Mouse (Mus musculus): ENCODE results near the gene Kpna2. TPM values are rescaled to one million over a fixed set of nuclear protein-coding genes. Genes with fewer than 3 reads are reported as not detected.
A peak's percentile ranks its signal among the peaks of the same experiment; 100 is the strongest.

The Kpna2 gene
- polyA plus RNA-seq (2015; fragmentation: Nextera tagmentation; extraction: Ambion mirVana) = 246 and 250 TPM in 2 replicates

DNA sequence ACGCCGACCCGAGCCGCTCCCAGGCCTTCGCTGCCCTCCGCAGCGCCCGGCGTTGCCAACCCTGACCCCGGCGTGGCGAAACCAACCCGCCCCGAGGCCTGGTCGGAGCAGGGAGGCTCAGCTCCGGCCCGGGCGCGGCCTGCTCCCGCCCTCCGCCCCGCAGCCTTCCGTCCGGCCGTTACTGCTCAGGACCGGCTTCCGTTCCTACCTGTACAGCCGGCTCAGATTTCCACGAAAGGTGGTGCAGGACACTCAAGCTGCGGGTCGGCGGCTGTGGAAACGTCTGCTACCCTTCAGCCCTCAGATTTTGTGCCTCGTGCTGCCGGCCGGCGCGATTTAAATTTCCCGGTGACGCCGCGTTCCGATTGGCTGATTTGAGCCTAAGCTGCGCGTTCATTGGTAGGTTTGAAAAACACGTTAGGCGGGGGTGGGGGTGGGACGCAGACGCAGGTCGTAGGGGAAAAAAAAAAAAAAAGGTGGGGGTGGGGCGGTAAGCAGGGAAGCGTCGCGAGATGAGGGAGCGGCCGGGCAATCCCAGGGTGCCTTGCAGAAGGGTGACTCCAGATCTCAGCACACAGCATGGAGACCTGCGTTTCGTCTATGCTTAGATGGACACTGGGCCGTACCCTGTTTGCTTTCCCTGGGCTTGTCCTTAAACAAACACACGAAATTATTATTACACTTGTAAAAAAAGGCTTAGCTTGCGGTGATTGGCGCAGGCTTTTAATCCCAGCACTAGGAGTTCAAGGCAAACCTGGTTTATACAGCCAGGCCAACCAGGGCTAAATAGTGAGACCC, at the start of gene Kpna2:
Gene Kpna2, minus strand, starts transcription at position 391 of the 798 bp plus-strand sequence.
- H3K36me3 ChIP-seq (replicated peaks) = peaks cover 31% of the 10 kb centered on the region
- WGBS (ENCODE audit: insufficient replicate concordance) = under 1% methylated on average over 62 of the region's 62 CpGs
- H3K4me1 ChIP-seq (replicated peaks) = peaks cover 37% of the 10 kb centered on the region
- peak within 1 kb of the TSS; percentile 98 for H3K4me3 ChIP-seq (replicated peaks)
- peak within 1 kb of the TSS; percentile 86 for H3K4me2 ChIP-seq
- H3K9ac ChIP-seq = peak within 1 kb of the TSS; percentile 99
- H3K27ac ChIP-seq (replicated peaks) = peak within 1 kb of the TSS; percentile 92
- peak; percentile 83 for ATAC-seq (ENCODE audit: insufficient read depth)
- peaks cover 6% of the 10 kb centered on the region; the same call in 1 of the 2 replicates for H3K27me3 ChIP-seq
- no peaks in the 10 kb centered on the region for H3K9me3 ChIP-seq (replicated peaks)

DNA sequence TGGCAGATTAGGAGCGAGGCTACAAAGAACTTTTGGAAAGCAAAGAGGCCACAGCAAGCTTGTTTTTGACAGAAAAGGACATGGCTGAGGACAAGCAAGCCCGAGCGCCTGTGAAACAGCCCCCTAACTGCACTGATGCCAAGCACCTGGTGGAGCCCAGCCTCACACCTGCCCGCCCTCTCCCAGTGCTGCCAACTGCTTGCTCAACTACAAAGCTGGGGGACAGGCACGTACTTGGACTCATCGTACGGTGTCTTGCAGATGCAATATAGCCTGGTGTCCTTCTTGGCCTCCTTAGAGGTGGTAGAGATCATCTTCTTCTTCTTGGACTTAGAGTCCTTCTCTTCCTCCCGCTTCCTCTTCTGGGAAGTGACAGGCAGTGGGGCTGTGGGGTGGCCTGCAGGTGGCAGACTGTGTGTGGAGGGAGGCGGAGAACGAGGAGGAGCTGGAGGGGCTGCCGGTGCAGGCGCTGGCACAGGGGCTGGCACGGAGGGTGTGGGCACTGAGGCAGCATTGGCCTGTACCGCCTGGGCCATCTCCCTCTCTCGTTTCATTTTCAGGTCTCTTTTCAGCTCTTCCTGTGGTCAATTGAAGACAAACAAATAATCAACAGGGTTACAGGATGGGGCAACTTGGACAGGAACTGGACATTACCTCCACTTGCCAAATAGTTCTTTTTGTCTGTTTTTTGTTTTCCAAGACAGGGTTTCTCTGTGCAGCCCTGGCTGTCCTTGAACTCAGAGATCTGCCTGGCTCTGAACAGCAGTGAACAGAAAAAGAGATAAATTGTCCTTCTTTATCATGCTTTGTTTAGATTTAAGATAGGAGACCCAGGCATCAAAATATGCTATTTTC, 47.7 kb upstream of the Kpna2 start:
- no peak overlapping the region for H3K4me2 ChIP-seq
- H3K36me3 ChIP-seq (replicated peaks) = peaks cover 59% of the 10 kb centered on the region
- H3K4me3 ChIP-seq (replicated peaks) = no peak overlapping the region
- no peak for ATAC-seq (ENCODE audit: insufficient read depth)
- no peak overlapping the region for H3K27ac ChIP-seq (replicated peaks)
- no peaks in the 10 kb centered on the region for H3K27me3 ChIP-seq
- H3K4me1 ChIP-seq (replicated peaks) = peaks cover 15% of the 10 kb centered on the region
- H3K9ac ChIP-seq = no peak overlapping the region
- H3K9me3 ChIP-seq (replicated peaks) = no peaks in the 10 kb centered on the region
- WGBS (ENCODE audit: insufficient replicate concordance) = 81% methylated on average over 15 of the region's 15 CpGs

- no peak overlapping the region for H3K9ac ChIP-seq
- no peak overlapping the region for H3K4me3 ChIP-seq (replicated peaks)
- WGBS (ENCODE audit: insufficient replicate concordance) = 81% methylated on average over 4 of the region's 4 CpGs
- no peaks in the 10 kb centered on the region for H3K9me3 ChIP-seq (replicated peaks)
- H3K27ac ChIP-seq (replicated peaks) = no peak overlapping the region
- peaks cover 15% of the 10 kb centered on the region for H3K4me1 ChIP-seq (replicated peaks)
- no peak overlapping the region for H3K4me2 ChIP-seq
- ATAC-seq (ENCODE audit: insufficient read depth) = no peak
- no peaks in the 10 kb centered on the region for H3K27me3 ChIP-seq
- H3K36me3 ChIP-seq (replicated peaks) = peaks cover 63% of the 10 kb centered on the region
Observed at GRCm38 (mm10) chr11:107045546-107045945, 46.2 kb upstream of the Kpna2 start.

DNA sequence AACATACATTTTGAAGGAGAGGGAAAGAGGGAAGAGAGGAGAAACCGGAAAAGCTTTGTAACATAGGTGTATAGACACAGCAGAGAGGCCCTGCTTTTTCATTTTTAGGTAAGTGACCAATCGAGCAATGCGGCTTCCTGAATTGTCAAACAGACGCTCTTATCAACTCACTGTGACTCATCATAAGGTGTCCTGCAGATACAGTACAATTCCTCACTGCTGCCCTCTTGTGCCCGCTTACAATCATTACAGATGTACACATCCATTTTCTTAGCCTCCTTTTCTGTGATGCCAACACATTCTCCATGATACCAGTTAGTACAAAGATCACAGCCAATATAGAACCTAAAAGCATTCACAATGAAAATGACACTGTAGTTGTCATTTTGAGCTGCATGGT, 45.0 kb upstream of the Kpna2 start:
- Histone ChIP-seq H3K4me2 (peak overlapping the region; percentile 42), H3K36me3 (replicated peaks) (peaks cover 67% of the 10 kb centered on the region)
- peak; percentile 78 for ATAC-seq (ENCODE audit: insufficient read depth)

DNA sequence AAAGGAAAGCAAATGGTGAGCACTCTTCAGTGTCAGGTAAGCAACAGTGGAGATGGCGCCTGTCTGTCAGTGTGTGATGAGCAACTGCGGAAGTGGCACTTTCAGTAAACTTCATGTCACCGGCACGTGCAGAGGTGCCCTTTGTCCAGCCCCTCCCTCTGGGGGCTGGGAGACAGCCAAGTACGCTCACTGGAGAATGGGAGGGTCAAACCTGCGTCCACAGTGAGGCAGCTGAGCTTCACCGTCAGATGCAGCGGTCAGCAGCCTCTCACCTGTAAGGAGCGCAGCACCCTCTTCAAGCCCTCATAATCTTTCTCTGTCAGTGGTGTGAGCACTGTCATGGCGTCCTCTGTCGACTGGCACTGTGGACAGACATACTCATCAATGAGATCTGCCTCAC, 44.0 kb upstream of the Kpna2 start:
- Histone ChIP-seq H3K4me3 (replicated peaks) (no peak overlapping the region), H3K36me3 (replicated peaks) (peaks cover 73% of the 10 kb centered on the region), H3K9me3 (replicated peaks) (no peaks in the 10 kb centered on the region), H3K27ac (replicated peaks) (0 out of 2 replicates have a peak overlapping the region, but pooled peaks have one; percentile 0), H3K27me3 (no peaks in the 10 kb centered on the region), H3K9ac (no peak overlapping the region), H3K4me2 (no peak overlapping the region), H3K4me1 (replicated peaks) (peaks cover 15% of the 10 kb centered on the region)
- WGBS (ENCODE audit: insufficient replicate concordance) = 83% methylated on average over 11 of the region's 11 CpGs
- peak; percentile 16; the same call in 1 of the 2 replicates for ATAC-seq (ENCODE audit: insufficient read depth)

More for the DNA sequence above, 45.0 kb upstream of the Kpna2 start:
- H3K9ac ChIP-seq = no peak overlapping the region
- H3K27me3 ChIP-seq = no peaks in the 10 kb centered on the region
- peaks cover 15% of the 10 kb centered on the region for H3K4me1 ChIP-seq (replicated peaks)
- WGBS (ENCODE audit: insufficient replicate concordance) = 11% methylated on average over 5 of the region's 5 CpGs
- H3K27ac ChIP-seq (replicated peaks) = peak overlapping the region; percentile 49
- no peaks in the 10 kb centered on the region for H3K9me3 ChIP-seq (replicated peaks)
- H3K4me3 ChIP-seq (replicated peaks) = no peak overlapping the region

- peaks cover 62% of the 10 kb centered on the region for H3K36me3 ChIP-seq (replicated peaks)
- H3K27ac ChIP-seq (replicated peaks) = no peak overlapping the region
- peaks cover 15% of the 10 kb centered on the region for H3K4me1 ChIP-seq (replicated peaks)
- no peak overlapping the region for H3K9ac ChIP-seq
- 88% methylated on average over 3 of the region's 3 CpGs for WGBS (ENCODE audit: insufficient replicate concordance)
- no peak overlapping the region for H3K4me2 ChIP-seq
- no peak for ATAC-seq (ENCODE audit: insufficient read depth)
- H3K4me3 ChIP-seq (replicated peaks) = no peak overlapping the region
- H3K27me3 ChIP-seq = no peaks in the 10 kb centered on the region
- H3K9me3 ChIP-seq (replicated peaks) = no peaks in the 10 kb centered on the region
Observed at GRCm38 (mm10) chr11:107041396-107041795, 42.1 kb upstream of the Kpna2 start.

DNA sequence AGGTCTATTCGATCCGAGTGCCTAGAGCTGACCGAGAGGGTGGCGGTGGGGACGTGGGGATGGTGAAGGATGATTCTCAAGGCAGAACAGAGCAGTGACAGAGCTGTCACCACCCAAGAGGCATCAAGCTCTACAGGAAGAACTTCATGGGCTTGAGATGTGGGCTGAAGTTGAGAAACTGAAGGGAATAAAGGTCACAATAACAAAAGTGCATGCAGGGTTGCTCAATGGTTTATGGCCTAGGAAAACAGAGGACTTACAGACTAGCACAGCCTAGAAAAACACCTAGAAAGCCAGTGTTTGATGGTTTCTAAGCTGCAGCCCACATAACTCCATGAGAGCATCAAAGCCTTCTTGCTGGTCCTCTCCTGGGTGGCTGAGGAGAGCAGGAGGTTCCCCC, 40.1 kb upstream of the Kpna2 start:
- H3K36me3 ChIP-seq (replicated peaks) = peaks cover 56% of the 10 kb centered on the region
- no peak overlapping the region for H3K27ac ChIP-seq (replicated peaks)
- no peak for ATAC-seq (ENCODE audit: insufficient read depth)
- H3K4me2 ChIP-seq = no peak overlapping the region
- no peaks in the 10 kb centered on the region for H3K27me3 ChIP-seq
- H3K9ac ChIP-seq = no peak overlapping the region
- no peak overlapping the region for H3K4me3 ChIP-seq (replicated peaks)
- H3K9me3 ChIP-seq (replicated peaks) = no peaks in the 10 kb centered on the region
- H3K4me1 ChIP-seq (replicated peaks) = peaks cover 11% of the 10 kb centered on the region
- 80% methylated on average over 5 of the region's 5 CpGs for WGBS (ENCODE audit: insufficient replicate concordance)

DNA sequence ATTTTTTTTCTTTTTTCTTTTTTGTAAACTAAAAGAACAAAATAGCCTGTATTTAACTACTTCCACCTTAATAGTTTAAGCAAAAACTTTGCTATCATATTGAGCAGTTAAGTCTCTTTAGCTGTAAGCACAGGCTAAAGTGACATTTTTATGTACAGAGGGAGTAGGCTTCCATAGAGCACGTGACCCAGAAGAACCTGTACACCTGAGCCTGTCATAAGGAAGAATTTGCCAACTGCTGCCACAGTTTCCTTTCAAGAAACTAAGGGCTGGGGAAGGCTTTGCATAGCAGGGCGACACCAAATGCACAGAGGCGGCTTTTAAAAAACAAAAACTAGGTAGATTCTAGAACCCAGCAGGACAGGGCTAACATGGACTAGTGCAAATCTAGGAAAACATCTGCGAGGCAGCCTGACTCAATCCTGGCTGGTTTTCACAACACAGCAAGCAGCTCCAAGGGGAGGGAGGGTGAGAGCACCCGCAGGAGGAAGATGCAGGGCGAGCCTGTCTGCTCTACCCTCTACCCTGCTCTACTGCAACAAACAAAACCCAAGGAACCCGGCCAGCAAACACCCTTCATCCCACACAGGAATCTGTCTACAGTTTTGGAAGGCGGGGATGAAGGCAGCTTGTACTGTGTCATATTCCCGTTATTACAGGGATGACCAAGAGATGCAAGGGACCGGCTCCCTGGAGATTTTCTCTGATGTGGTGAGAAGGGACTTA, 34.9 kb upstream of the Kpna2 start:
- H3K9me3 ChIP-seq (replicated peaks) = no peaks in the 10 kb centered on the region
- no peak overlapping the region for H3K27ac ChIP-seq (replicated peaks)
- H3K4me1 ChIP-seq (replicated peaks) = no peaks in the 10 kb centered on the region
- H3K4me3 ChIP-seq (replicated peaks) = no peak overlapping the region
- H3K4me2 ChIP-seq = no peak overlapping the region
- H3K9ac ChIP-seq = no peak overlapping the region
- 76% methylated on average over 10 of the region's 10 CpGs for WGBS (ENCODE audit: insufficient replicate concordance)
- H3K36me3 ChIP-seq (replicated peaks) = peaks cover 21% of the 10 kb centered on the region
- ATAC-seq (ENCODE audit: insufficient read depth) = no peak
- H3K27me3 ChIP-seq = peaks cover 13% of the 10 kb centered on the region; the same call in 1 of the 2 replicates

GRCm38 (mm10) chr11:107031635-107032034, 32.3 kb upstream of the Kpna2 start:
- Histone ChIP-seq H3K4me2 (no peak overlapping the region), H3K9ac (no peak overlapping the region), H3K36me3 (replicated peaks) (peaks cover 10% of the 10 kb centered on the region), H3K9me3 (replicated peaks) (no peaks in the 10 kb centered on the region), H3K27ac (replicated peaks) (no peak overlapping the region), H3K4me1 (replicated peaks) (peaks cover 18% of the 10 kb centered on the region), H3K4me3 (replicated peaks) (no peak overlapping the region), H3K27me3 (peaks cover 36% of the 10 kb centered on the region)
- 65% methylated on average over 7 of the region's 7 CpGs for WGBS (ENCODE audit: insufficient replicate concordance)
- ATAC-seq (ENCODE audit: insufficient read depth) = no peak

DNA sequence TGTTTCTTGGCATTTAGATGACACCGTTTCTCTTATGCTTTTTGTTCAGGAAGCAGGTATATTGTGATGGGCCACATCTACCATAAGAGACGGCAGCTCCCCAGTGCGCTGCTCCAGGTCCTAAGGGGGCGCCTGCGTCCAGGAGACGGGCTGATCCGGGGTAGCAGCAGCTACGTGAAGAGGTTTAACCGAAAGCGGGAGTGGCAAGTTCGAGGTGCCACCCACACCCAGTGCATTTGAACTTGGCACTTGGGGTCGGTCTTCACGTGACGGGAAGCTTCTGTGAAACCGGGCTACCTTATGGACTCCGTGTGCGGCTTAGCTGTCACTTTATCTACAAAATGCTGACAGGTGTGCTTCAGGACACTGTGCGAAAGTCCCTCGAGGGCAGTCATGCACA, 30.2 kb upstream of the Kpna2 start:
- H3K9ac ChIP-seq = no peak overlapping the region
- 45% methylated on average over 19 of the region's 19 CpGs for WGBS (ENCODE audit: insufficient replicate concordance)
- no peaks in the 10 kb centered on the region for H3K36me3 ChIP-seq (replicated peaks)
- no peak for ATAC-seq (ENCODE audit: insufficient read depth)
- H3K27me3 ChIP-seq = peaks cover 57% of the 10 kb centered on the region
- H3K4me3 ChIP-seq (replicated peaks) = no peak overlapping the region
- H3K4me2 ChIP-seq = no peak overlapping the region
- H3K4me1 ChIP-seq (replicated peaks) = peaks cover 39% of the 10 kb centered on the region
- no peaks in the 10 kb centered on the region for H3K9me3 ChIP-seq (replicated peaks)
- H3K27ac ChIP-seq (replicated peaks) = no peak overlapping the region

All from liver, embryonic 15.5 days (tissue).